Mouse (Mus musculus): Measurements from ENCODE around the gene Ptprr. TPM values are rescaled to one million over a fixed set of nuclear protein-coding genes. Genes with fewer than 3 reads are reported as not detected.

Gene Ptprr
- polyA plus RNA-seq, 1 experiment, result 0.04 TPM

DNA sequence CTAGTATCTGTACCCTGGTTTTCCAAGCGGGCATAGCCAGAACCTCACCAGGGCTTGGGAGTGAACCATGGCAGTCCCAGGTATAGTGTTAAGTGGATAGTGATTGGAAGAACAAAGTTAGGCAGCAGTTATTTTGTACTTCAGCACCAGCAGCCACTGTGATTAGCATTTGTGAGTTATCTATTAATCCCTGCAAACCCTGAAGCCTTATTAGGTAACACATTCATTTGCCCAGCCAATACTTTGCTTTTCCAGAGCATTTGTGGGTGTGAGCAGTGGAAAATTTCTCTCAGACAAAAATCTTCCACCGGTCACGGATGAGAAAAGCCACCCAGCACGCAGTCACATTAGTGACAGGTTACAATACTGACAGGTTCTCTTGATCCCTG, 249.4 kb downstream of the Ptprr start:
- TF ChIP-seq MAX (IDR thresholded peaks at IDR 0.05) (no peak), MYOG (IDR thresholded peaks at IDR 0.05; ENCODE audit: control insufficient read depth, extremely low read depth, insufficient read length) (no peak)
- no peaks in the 10 kb centered on the region for H3K79me2 ChIP-seq (ENCODE audit: control insufficient read depth, insufficient read depth)
- H3K79me3 ChIP-seq (ENCODE audit: low read depth), result no peaks in the 10 kb centered on the region
- no peak overlapping the region for H3K4me3 ChIP-seq (ENCODE audit: insufficient read depth, poor library complexity, severe bottlenecking)
- no peaks in the 10 kb centered on the region for H3K36me3 ChIP-seq (ENCODE audit: control insufficient read depth, insufficient read depth)
- H3K27me3 ChIP-seq (ENCODE audit: control insufficient read depth, insufficient read depth, insufficient read length), result no peaks in the 10 kb centered on the region
- no peak overlapping the region for H3ac ChIP-seq (ENCODE audit: control insufficient read depth, insufficient read length, low read depth)

DNA sequence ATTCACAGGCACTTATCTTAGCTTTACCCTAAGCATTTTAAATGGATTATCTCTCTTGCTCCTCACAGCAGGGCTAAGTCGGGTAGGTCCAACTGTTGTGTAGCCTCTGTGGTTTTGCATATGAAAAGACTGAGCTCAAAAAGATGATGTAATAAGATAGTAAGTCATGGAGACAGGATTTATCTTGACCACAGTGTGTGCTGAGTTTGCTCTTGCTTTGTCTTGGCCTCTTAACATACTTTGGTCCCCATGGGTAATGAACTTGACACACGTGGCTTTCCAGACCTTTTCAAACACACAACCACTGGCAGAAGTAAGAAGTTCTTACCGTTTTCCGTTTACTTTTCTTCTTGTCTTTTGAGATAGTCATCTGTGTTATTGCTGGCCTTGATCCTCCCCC, 250.3 kb downstream of the Ptprr start:
- Histone ChIP-seq H3K27me3 (ENCODE audit: control insufficient read depth, insufficient read depth, insufficient read length) (no peaks in the 10 kb centered on the region), H3K79me2 (ENCODE audit: control insufficient read depth, insufficient read depth) (no peaks in the 10 kb centered on the region), H3K79me3 (ENCODE audit: low read depth) (no peaks in the 10 kb centered on the region), H3K36me3 (ENCODE audit: control insufficient read depth, insufficient read depth) (no peaks in the 10 kb centered on the region), H3K4me3 (ENCODE audit: insufficient read depth, poor library complexity, severe bottlenecking) (no peak overlapping the region), H3ac (ENCODE audit: control insufficient read depth, insufficient read length, low read depth) (no peak overlapping the region)
- no peak for TF ChIP-seq CTCF (IDR thresholded peaks at IDR 0.05; ENCODE audit: control insufficient read depth, insufficient read depth, insufficient read length)
- TF ChIP-seq USF1 (IDR thresholded peaks at IDR 0.05; ENCODE audit: low read depth), result peak; percentile 57
- peak; percentile 92 for TF ChIP-seq MAX (IDR thresholded peaks at IDR 0.05)
- peak; percentile 74 for TF ChIP-seq CEBPB (IDR thresholded peaks at IDR 0.05; ENCODE audit: low read depth)
- no peak for TF ChIP-seq FOSL1 (IDR thresholded peaks at IDR 0.05; ENCODE audit: insufficient read depth, low read length, poor library complexity, severe bottlenecking)
- TF ChIP-seq MYOG (IDR thresholded peaks at IDR 0.05; ENCODE audit: control insufficient read depth, extremely low read depth, insufficient read length), result no peak
- TF ChIP-seq MYOD1 (IDR thresholded peaks at IDR 0.05; ENCODE audit: control insufficient read depth, insufficient read length, low read depth), result no peak

- no peak overlapping the region for H3K4me3 ChIP-seq (ENCODE audit: insufficient read depth, poor library complexity, severe bottlenecking)
- H3K79me3 ChIP-seq (ENCODE audit: low read depth), result no peaks in the 10 kb centered on the region
- H3ac ChIP-seq (ENCODE audit: control insufficient read depth, insufficient read length, low read depth), result no peak overlapping the region
- no peaks in the 10 kb centered on the region for H3K27me3 ChIP-seq (ENCODE audit: control insufficient read depth, insufficient read depth, insufficient read length)
- H3K36me3 ChIP-seq (ENCODE audit: control insufficient read depth, insufficient read depth), result no peaks in the 10 kb centered on the region
- H3K79me2 ChIP-seq (ENCODE audit: control insufficient read depth, insufficient read depth), result no peaks in the 10 kb centered on the region
- TF ChIP-seq CEBPB (IDR thresholded peaks at IDR 0.05; ENCODE audit: low read depth) (no peak), USF1 (IDR thresholded peaks at IDR 0.05; ENCODE audit: low read depth) (no peak), FOSL1 (IDR thresholded peaks at IDR 0.05; ENCODE audit: insufficient read depth, low read length, poor library complexity, severe bottlenecking) (no peak), CTCF (IDR thresholded peaks at IDR 0.05; ENCODE audit: control insufficient read depth, insufficient read depth, insufficient read length) (no peak), MYOG (IDR thresholded peaks at IDR 0.05; ENCODE audit: control insufficient read depth, extremely low read depth, insufficient read length) (no peak), MAX (IDR thresholded peaks at IDR 0.05) (no peak), MYOD1 (IDR thresholded peaks at IDR 0.05; ENCODE audit: control insufficient read depth, insufficient read length, low read depth) (no peak)
Measured at GRCm38 (mm10) chr10:116270646-116271469, 252.8 kb downstream of the Ptprr start.

DNA sequence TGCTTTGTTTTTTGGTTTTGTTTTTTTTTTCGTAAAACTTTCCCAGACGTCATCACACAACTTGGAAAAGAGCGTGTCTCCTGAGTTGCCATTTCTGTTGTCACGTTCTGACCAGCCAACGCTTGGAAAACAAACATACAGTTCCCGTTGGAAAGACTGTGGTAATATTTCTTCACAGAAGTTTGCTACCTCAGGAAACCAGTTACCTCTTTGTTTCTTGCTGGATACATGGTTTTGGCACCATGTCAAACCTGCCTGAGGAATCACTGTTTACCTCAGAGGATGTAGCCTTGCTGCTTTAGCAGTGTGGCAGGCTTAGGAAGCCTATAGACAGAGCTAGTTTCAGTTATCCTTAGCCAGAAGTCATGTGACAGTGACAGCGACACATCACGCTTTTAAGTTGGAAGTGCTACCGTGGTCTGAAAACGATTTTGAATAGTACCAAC, 253.5 kb downstream of the Ptprr start:
- H3K79me3 ChIP-seq (ENCODE audit: low read depth), result no peaks in the 10 kb centered on the region
- H3K36me3 ChIP-seq (ENCODE audit: control insufficient read depth, insufficient read depth), result no peaks in the 10 kb centered on the region
- no peaks in the 10 kb centered on the region for H3K79me2 ChIP-seq (ENCODE audit: control insufficient read depth, insufficient read depth)
- no peak overlapping the region for H3K4me3 ChIP-seq (ENCODE audit: insufficient read depth, poor library complexity, severe bottlenecking)
- no peaks in the 10 kb centered on the region for H3K27me3 ChIP-seq (ENCODE audit: control insufficient read depth, insufficient read depth, insufficient read length)
- no peak overlapping the region for H3ac ChIP-seq (ENCODE audit: control insufficient read depth, insufficient read length, low read depth)
- TF ChIP-seq CTCF (IDR thresholded peaks at IDR 0.05; ENCODE audit: control insufficient read depth, insufficient read depth, insufficient read length), result no peak
- no peak for TF ChIP-seq CEBPB (IDR thresholded peaks at IDR 0.05; ENCODE audit: low read depth)
- TF ChIP-seq MAX (IDR thresholded peaks at IDR 0.05), result no peak
- no peak for TF ChIP-seq MYOG (IDR thresholded peaks at IDR 0.05; ENCODE audit: control insufficient read depth, extremely low read depth, insufficient read length)
- TF ChIP-seq FOSL1 (IDR thresholded peaks at IDR 0.05; ENCODE audit: insufficient read depth, low read length, poor library complexity, severe bottlenecking), result no peak
- TF ChIP-seq MYOD1 (IDR thresholded peaks at IDR 0.05; ENCODE audit: control insufficient read depth, insufficient read length, low read depth), result no peak
- TF ChIP-seq USF1 (IDR thresholded peaks at IDR 0.05; ENCODE audit: low read depth), result no peak

DNA sequence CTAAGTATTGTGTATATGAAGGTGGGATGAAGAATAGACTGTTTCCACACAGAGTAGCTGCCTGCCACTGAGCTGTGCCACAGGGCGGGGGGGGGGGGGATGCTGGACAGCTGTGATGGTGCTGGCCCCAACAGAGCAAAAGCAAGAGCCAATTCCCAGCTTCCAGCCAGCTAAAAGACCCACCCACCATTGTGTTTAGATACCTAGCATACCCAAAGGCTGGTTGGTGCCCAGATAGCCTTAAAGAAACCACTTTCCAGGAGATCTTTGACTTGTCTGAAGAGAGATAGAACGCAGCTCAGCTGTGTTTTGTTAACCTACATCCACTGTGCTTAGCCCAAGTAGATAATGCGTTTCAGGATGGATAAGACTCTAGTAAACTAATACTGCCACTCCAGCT, 254.1 kb downstream of the Ptprr start:
- Histone ChIP-seq H3K79me2 (ENCODE audit: control insufficient read depth, insufficient read depth) (no peaks in the 10 kb centered on the region), H3ac (ENCODE audit: control insufficient read depth, insufficient read length, low read depth) (no peak overlapping the region), H3K36me3 (ENCODE audit: control insufficient read depth, insufficient read depth) (no peaks in the 10 kb centered on the region), H3K4me3 (ENCODE audit: insufficient read depth, poor library complexity, severe bottlenecking) (no peak overlapping the region), H3K27me3 (ENCODE audit: control insufficient read depth, insufficient read depth, insufficient read length) (no peaks in the 10 kb centered on the region), H3K79me3 (ENCODE audit: low read depth) (no peaks in the 10 kb centered on the region)
- no peak for TF ChIP-seq MYOD1 (IDR thresholded peaks at IDR 0.05; ENCODE audit: control insufficient read depth, insufficient read length, low read depth)

GRCm38 (mm10) chr10:116275280-116275679, 257.3 kb downstream of the Ptprr start, which contains the start of gene Ptprb:
TSS of gene Ptprb (plus strand) at chr10:116275523.
- no peak within 1 kb of the TSS for H3K4me3 ChIP-seq (ENCODE audit: insufficient read depth, poor library complexity, severe bottlenecking)
- no peaks in the 10 kb centered on the region for H3K27me3 ChIP-seq (ENCODE audit: control insufficient read depth, insufficient read depth, insufficient read length)
- no peak within 1 kb of the TSS for H3ac ChIP-seq (ENCODE audit: control insufficient read depth, insufficient read length, low read depth)
- H3K79me2 ChIP-seq (ENCODE audit: control insufficient read depth, insufficient read depth), result no peaks in the 10 kb centered on the region
- no peaks in the 10 kb centered on the region for H3K36me3 ChIP-seq (ENCODE audit: control insufficient read depth, insufficient read depth)
- no peaks in the 10 kb centered on the region for H3K79me3 ChIP-seq (ENCODE audit: low read depth)
- no peak for TF ChIP-seq FOSL1 (IDR thresholded peaks at IDR 0.05; ENCODE audit: insufficient read depth, low read length, poor library complexity, severe bottlenecking)
